Mouse (Mus musculus) ES-Bruce4 (cell line): ENCODE measurements at regions not wholly inside any gene's neighbourhood (a gene's known extent, or its start where the extent isn't known, plus 50 kb on each side); places are given as distances from the start of the nearest gene placed in this dataset.

Source experiments
- CTCF ChIP-seq: IDR thresholded peaks from one replicate; pipeline ENCODE4 v1.8.1; 2011; ENCODE audit warnings: low read depth, low read length
- POLR2A ChIP-seq: IDR thresholded peaks from one replicate; pipeline ENCODE4 v1.8.1; 2011; ENCODE audit warnings: low read length; ENCODE audit not compliant: insufficient read depth

DNA sequence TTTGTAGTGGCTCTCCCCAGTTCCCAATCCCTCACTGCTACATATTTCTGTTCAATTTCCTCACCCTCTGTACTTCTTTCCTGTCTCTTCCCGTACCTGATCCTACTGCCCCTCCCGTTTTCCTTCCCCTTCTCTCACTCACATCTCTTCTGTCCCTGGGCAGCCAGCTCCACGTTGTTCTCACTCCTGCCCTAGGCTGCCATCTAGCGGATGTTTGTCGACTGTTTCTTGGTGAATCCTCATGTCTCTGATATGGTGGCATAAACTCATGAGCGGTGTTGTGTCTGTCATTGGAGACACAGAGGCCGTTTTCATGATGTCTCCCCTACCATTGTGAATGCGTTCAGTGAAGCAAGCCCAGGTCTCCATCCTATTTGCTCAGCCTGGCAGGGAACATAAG, 97.9 kb downstream of the Ddx11 start:
- no peak for TF ChIP-seq POLR2A
- TF ChIP-seq CTCF = peak; percentile 90
